Mouse (Mus musculus): ENCODE results near the gene Scnn1g. TPM values are rescaled to one million over a fixed set of nuclear protein-coding genes. Genes with fewer than 3 reads are reported as not detected.

The Scnn1g gene
- polyA plus RNA-seq, 1 experiment from 2014 or later: 59.7 TPM

DNA sequence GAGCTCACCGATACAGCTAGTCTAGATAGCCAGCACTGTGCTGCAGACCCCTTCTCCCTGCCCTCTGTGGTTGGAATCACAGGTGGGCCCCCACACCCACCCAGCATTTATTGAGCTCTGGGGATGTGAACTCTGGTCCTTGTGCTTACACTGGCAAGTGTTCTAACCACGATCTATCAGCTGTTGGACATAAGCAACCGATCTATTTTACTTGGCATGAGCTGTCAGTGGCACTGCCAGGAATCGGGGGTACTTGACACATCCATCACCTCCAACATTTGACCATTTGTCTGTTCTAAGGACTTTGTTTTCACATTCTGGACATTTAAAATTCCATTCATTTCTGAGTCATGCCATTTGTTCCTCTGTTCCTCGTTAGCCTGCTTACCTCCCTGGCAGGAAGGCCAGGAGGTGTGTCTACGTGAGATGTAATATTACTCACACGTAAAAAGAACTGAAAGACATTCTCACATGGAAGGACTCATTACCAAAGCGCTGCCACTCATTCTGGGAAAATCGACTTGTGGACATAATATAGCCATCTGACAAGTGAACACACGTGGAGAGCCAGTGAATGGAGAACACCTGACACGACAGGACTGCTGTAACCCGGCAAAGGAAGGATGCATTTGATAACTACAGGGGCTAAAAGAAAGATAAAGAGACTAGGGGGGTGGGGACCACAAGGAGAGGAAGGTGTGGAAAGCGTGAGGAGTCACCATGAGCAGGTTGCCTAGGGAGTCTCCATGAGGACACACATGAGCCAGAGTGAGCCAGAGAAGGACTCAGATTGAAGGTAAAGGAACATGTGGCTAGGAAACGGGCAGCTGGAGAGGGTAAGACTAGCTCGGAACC lies 73.7 kb downstream of the Scnn1g start:
- H3K9me3 ChIP-seq (replicated peaks; ENCODE audit: low read length): no peaks in the 10 kb centered on the region
- TF ChIP-seq CTCF (IDR thresholded peaks at IDR 0.05; ENCODE audit: low read depth): no peak
- no peak overlapping the region for H3K4me2 ChIP-seq (ENCODE audit: low read length)
- H3K36me3 ChIP-seq (ENCODE audit: insufficient read depth, low read length): no peaks in the 10 kb centered on the region
- DNase-seq (ENCODE audit: low spot score) (no peak), ATAC-seq (replicated peaks; ENCODE audit: low FRiP score, low read depth) (no peak)
- no peaks in the 10 kb centered on the region for H3K4me1 ChIP-seq (replicated peaks; ENCODE audit: insufficient read depth, low read length)
- H3K9ac ChIP-seq (ENCODE audit: low read depth, low read length): no peak overlapping the region
- H3K4me3 ChIP-seq (replicated peaks; ENCODE audit: low read depth, low read length): no peak overlapping the region
- H3K27me3 ChIP-seq (ENCODE audit: insufficient read depth, low read length): no peaks in the 10 kb centered on the region
- no peak overlapping the region for H3K27ac ChIP-seq
- 70% methylated on average over 15 of the region's 15 CpGs for WGBS

Other genes starting within 250 kb of the Scnn1g start
- gene Usp31, start 27.2 kb upstream of the Scnn1g start, polyA plus RNA-seq (2015; fragmentation: Nextera tagmentation; extraction: Ambion mirVana): 1.3 and 1.6 TPM in 2 replicates
- gene Scnn1b, start 130.6 kb downstream of the Scnn1g start, polyA plus RNA-seq (2015; fragmentation: Nextera tagmentation; extraction: Ambion mirVana): 74.1 and 82.9 TPM in 2 replicates
- 11.6 and 14.8 TPM in 2 replicates for gene Cog7, start 247.2 kb downstream of the Scnn1g start, polyA plus RNA-seq (2015; fragmentation: Nextera tagmentation; extraction: Ambion mirVana)